Mouse (Mus musculus) neural tube, embryonic 12.5 days (tissue): Measurements from ENCODE around the gene Hes5. TPM values are rescaled to one million over a fixed set of nuclear protein-coding genes. Genes with fewer than 3 reads are reported as not detected.

ENCODE experiments used
- ATAC-seq: fragments of 200-750 bp; cut with Nextera tagmentation; 2 replicates; pipeline ENCODE4 v1.8.0; 2017; ENCODE audit warnings: low read depth, mild to moderate bottlenecking, moderate TSS enrichment, moderate library complexity; ENCODE audit not compliant: low FRiP score
- H3K27ac ChIP-seq: fragments of 300-500 bp; sonication (generic); 2 replicates; pipeline ENCODE4 v1.5.1; 2016
- H3K27me3 ChIP-seq: fragments of 300-500 bp; sonication (generic); replicated peaks from 2 replicates; pipeline ENCODE4 v1.6.1; 2016; ENCODE audit warnings: mild to moderate bottlenecking
- H3K36me3 ChIP-seq: fragments of 300-500 bp; sonication (generic); 2 replicates; pipeline ENCODE4 v1.6.1; 2016; ENCODE audit warnings: mild to moderate bottlenecking
- H3K4me1 ChIP-seq: fragments of 300-500 bp; sonication (generic); 2 replicates; pipeline ENCODE4 v1.6.1; 2016
- H3K4me2 ChIP-seq: fragments of 300-500 bp; sonication (generic); replicated peaks from 2 replicates; pipeline ENCODE4 v1.6.1; 2016; ENCODE audit warnings: mild to moderate bottlenecking
- H3K4me3 ChIP-seq: fragments of 300-500 bp; sonication (generic); 2 replicates; pipeline ENCODE4 v1.5.1; 2016
- H3K9ac ChIP-seq: fragments of 300-500 bp; sonication (generic); 2 replicates; pipeline ENCODE4 v1.6.1; 2016; ENCODE audit warnings: mild to moderate bottlenecking
- H3K9me3 ChIP-seq: fragments of 300-500 bp; sonication (generic); 2 replicates; pipeline ENCODE4 v1.6.1; 2016; ENCODE audit warnings: mild to moderate bottlenecking
- WGBS: fragments of 180-500 bp; shearing (Covaris S2); methylation state at CpG from one replicate; pipeline ENCODE4 v1.1.7; 2016; 5-methylcytosine and 5-hydroxymethylcytosine counted together
- polyA plus RNA-seq: library from polyadenylated mRNA; unstranded; fragments of >200 nt; fragmentation: Nextera tagmentation; extraction: Ambion mirVana; gene quantifications from 2 replicates; pipeline ENCODE4 v1.2.1, GENCODE M21; 2016

Gene Hes5
- polyA plus RNA-seq, 1 experiment from 2014 or later: 396 TPM

DNA sequence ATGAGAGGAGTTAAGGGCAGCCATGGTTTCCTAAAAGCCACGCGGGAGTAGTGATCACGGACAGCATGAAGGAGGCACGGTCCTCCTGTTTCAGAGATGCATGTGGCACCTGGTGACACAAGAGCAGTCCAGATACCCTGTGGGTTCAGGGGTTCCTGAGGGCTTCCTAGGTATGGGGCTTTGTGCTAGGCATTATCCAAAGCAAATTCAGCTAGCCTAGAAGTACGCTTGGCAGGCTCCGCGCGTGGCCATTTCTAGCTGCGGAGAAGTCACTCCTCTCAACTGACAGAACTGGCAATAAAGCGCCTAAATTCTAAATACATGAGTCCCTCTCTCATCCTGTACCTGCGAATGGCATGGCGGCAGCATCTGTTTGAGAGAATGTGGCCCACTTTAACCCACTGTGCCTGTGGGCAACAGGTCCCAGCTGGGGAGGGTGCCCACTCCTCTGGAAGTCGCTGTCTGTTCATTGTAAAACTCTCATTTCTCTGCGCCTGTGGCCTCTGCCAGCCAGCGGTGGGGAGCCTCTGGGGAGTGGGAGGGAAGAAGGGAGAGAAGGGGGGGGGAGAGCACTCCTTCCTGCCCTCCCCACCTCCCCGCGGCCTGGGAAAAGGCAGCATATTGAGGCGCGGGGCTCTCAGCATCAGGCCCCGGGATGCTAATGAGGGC is 568 bp upstream of the Hes5 start:
- peak overlapping the region; percentile 98 for H3K9ac ChIP-seq
- H3K9me3 ChIP-seq: no peaks in the 10 kb centered on the region
- H3K27me3 ChIP-seq: peaks cover 36% of the 10 kb centered on the region
- peaks cover 72% of the 10 kb centered on the region for H3K4me1 ChIP-seq
- H3K4me3 ChIP-seq: peak overlapping the region; percentile 80
- H3K36me3 ChIP-seq: no peaks in the 10 kb centered on the region; the same call in 1 of the 2 replicates
- peak overlapping the region; percentile 95 for H3K27ac ChIP-seq
- WGBS: 13% methylated on average over 20 of the region's 20 CpGs
- H3K4me2 ChIP-seq: peak overlapping the region; percentile 85
- ATAC-seq: peak; percentile 57; the same call in 1 of the 2 replicates

GRCm38 (mm10) chr4:154961226-154961738 is 559 bp downstream of the Hes5 start:
- peaks cover 1% of the 10 kb centered on the region; the same call in 1 of the 2 replicates for H3K36me3 ChIP-seq
- H3K27me3 ChIP-seq: peaks cover 33% of the 10 kb centered on the region
- peak overlapping the region; percentile 95 for H3K27ac ChIP-seq
- WGBS: under 1% methylated on average over 47 of the region's 47 CpGs
- ATAC-seq: no peak
- H3K9me3 ChIP-seq: no peaks in the 10 kb centered on the region
- H3K4me3 ChIP-seq: peak overlapping the region; percentile 80
- peaks cover 83% of the 10 kb centered on the region for H3K4me1 ChIP-seq
- peak overlapping the region; percentile 85 for H3K4me2 ChIP-seq
- H3K9ac ChIP-seq: peak overlapping the region; percentile 98

- WGBS: 4% methylated on average over 13 of the region's 13 CpGs
- peaks cover 5% of the 10 kb centered on the region; the same call in 1 of the 2 replicates for H3K36me3 ChIP-seq
- H3K4me3 ChIP-seq: peak overlapping the region; percentile 80
- H3K9me3 ChIP-seq: no peaks in the 10 kb centered on the region
- peaks cover 83% of the 10 kb centered on the region for H3K4me1 ChIP-seq
- H3K27me3 ChIP-seq: peaks cover 33% of the 10 kb centered on the region
- H3K27ac ChIP-seq: peak overlapping the region; percentile 95
- no peak for ATAC-seq
- H3K9ac ChIP-seq: peak overlapping the region; percentile 98
- peak overlapping the region; percentile 85 for H3K4me2 ChIP-seq
Measured at GRCm38 (mm10) chr4:154961911-154962310, 1.2 kb downstream of the Hes5 start.

DNA sequence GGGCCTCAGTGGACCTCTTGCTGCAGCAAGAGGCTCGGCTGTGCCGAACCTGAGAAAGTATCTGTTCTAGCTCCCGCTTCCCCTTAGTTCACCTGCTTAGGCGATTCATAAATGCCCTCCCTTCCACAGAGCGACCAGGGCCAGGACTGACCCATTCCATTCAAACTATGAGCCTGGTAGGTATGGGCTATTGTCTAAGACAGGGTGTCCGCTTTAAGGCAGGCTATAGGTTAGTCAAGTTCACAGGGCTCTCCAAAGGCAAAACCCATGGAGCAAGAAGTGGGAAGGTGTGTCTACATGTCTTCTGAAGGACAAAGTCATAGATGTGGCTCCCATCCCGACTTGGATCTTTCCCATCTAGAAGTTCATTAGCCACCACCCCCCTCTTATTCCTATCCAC is 2.0 kb downstream of the Hes5 start:
- Histone ChIP-seq H3K4me3 (peak overlapping the region; percentile 80), H3K9me3 (no peaks in the 10 kb centered on the region), H3K27ac (peak overlapping the region; percentile 95), H3K27me3 (peaks cover 30% of the 10 kb centered on the region), H3K36me3 (peaks cover 5% of the 10 kb centered on the region; the same call in 1 of the 2 replicates), H3K9ac (peak overlapping the region; percentile 98), H3K4me1 (peaks cover 76% of the 10 kb centered on the region), H3K4me2 (peak overlapping the region; percentile 85)
- whole genome bisulfite sequencing: 38% methylated on average over 7 of the region's 7 CpGs
- ATAC-seq: no peak

- H3K9me3 ChIP-seq: no peaks in the 10 kb centered on the region
- peak; percentile 12 for ATAC-seq
- H3K4me1 ChIP-seq: peaks cover 69% of the 10 kb centered on the region
- 12% methylated on average over 11 of the region's 11 CpGs for WGBS
- peak overlapping the region; percentile 95; the same call in 1 of the 2 replicates for H3K27ac ChIP-seq
- peak overlapping the region; percentile 85 for H3K4me2 ChIP-seq
- peaks cover 5% of the 10 kb centered on the region; the same call in 1 of the 2 replicates for H3K36me3 ChIP-seq
- peaks cover 30% of the 10 kb centered on the region for H3K27me3 ChIP-seq
- peak overlapping the region; percentile 98 for H3K9ac ChIP-seq
- H3K4me3 ChIP-seq: peak overlapping the region; percentile 80
Measured at GRCm38 (mm10) chr4:154963190-154963836, 2.6 kb downstream of the Hes5 start.

DNA sequence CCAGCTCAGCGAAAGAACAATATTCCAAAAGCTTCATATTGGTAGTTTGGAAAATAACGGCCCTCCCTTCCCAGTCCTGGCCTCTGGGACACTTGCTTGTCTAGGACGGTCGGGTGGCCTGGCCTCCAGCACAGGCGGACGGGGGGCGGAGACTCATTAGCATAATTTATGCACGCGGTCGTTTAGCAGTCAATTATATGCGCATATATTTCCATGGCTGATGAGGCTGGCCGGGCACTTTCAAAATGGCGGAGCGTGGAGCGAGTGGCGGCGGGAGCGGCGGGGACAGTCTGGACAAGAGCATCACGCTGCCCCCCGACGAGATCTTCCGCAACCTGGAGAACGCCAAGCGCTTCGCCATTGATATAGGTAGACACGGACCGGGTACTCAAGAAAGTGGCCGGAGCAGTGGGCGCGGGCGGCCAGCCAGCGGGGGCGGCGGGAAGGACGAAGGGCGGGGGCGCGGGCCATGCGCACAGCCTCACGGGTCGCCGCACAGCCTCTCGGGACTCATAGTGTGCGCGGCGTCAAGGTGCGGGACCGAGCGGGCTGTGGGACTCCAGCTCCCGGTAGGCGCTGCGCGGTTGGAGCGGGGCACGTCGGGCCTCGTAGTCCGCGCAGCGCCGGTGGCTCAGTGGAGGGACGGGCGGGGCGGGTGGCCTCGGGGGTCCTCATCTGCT is 3.3 kb downstream of the Hes5 start, which contains the start of gene Pank4:
Gene Pank4, plus strand, starts transcription at position 223 of the 680 bp plus-strand sequence.
- Histone ChIP-seq H3K9ac (peak within 1 kb of the TSS; percentile 98), H3K4me2 (peak within 1 kb of the TSS; percentile 85), H3K9me3 (no peaks in the 10 kb centered on the region), H3K27ac (peak within 1 kb of the TSS; percentile 95), H3K27me3 (peaks cover 23% of the 10 kb centered on the region; the same call in 1 of the 2 replicates), H3K36me3 (peaks cover 5% of the 10 kb centered on the region; the same call in 1 of the 2 replicates), H3K4me1 (peaks cover 62% of the 10 kb centered on the region), H3K4me3 (peak within 1 kb of the TSS; percentile 80)
- under 1% methylated on average over 63 of the region's 66 CpGs for WGBS
- ATAC-seq: peak; percentile 79

DNA sequence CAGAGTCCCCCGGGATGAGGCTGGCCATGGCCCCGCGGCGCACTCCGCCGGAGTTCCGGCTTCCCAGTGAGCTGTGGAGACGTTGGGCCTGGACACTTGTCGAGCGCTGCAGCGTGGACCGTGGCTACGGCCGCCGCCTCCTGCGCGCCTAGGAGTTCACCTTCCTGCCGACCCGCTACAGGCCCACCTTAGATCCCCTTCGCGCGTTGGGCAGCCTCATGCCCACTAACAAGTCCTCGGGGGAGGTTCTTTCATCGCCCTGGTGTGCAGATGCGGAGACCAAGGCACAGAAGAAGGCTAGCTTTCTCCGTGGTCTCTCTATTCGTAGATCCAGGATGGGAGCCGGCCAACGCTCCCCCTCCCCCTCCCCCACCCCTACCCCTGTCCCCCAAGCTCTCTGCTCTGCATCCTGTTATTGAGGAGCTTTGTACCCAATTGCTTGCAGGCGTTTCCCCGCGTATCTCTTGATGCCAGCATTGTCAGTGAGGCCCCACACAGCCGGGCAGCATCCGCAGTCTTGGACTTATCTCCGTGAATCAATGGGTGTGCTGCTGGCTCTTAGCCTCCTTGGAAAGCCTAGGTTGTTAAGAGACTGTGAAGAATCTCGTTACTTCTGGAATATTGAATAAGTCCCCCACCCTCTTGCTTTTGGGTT is 4.0 kb downstream of the Hes5 start:
- under 1% methylated on average over 36 of the region's 36 CpGs for WGBS
- H3K36me3 ChIP-seq: peaks cover 10% of the 10 kb centered on the region
- no peak for ATAC-seq
- peaks cover 55% of the 10 kb centered on the region for H3K4me1 ChIP-seq
- peak overlapping the region; percentile 80 for H3K4me3 ChIP-seq
- H3K27ac ChIP-seq: peak overlapping the region; percentile 95
- peak overlapping the region; percentile 85 for H3K4me2 ChIP-seq
- 0 out of 2 replicates have a peak, but pooled peaks cover 17% of the 10 kb centered on the region for H3K27me3 ChIP-seq
- peak overlapping the region; percentile 87 for H3K9ac ChIP-seq
- no peaks in the 10 kb centered on the region for H3K9me3 ChIP-seq

DNA sequence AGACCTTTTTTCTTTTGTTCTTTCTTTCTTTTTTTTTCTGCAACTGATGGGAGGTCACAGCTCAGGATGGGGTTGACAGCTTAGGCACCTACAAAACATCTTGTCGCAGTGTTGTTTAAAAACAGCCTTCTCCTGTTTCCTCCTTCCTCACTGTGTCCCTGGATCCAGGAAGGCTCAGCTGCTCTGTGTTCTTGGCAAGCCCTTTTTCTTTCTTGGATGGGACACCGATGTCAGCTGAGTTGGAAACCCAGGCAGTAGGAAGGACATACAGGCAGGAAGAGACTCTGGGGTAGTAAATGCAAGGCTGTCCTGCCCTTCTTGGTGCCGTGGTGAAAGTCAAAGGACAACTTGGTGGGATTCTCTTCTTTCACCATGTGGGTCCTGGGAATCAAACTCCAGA is 5.1 kb downstream of the Hes5 start:
- Histone ChIP-seq H3K9ac (no peak overlapping the region), H3K4me1 (peaks cover 46% of the 10 kb centered on the region), H3K4me3 (0 out of 2 replicates have a peak overlapping the region, but pooled peaks have one; percentile 80), H3K36me3 (peaks cover 21% of the 10 kb centered on the region), H3K27ac (no peak overlapping the region), H3K9me3 (no peaks in the 10 kb centered on the region), H3K27me3 (0 out of 2 replicates have a peak, but pooled peaks cover 6% of the 10 kb centered on the region), H3K4me2 (peak overlapping the region; percentile 85)
- no peak for ATAC-seq
- WGBS: 78% methylated on average over 3 of the region's 3 CpGs

GRCm38 (mm10) chr4:154967173-154967572 is 6.5 kb downstream of the Hes5 start:
- no peaks in the 10 kb centered on the region for H3K27me3 ChIP-seq
- ATAC-seq: no peak
- peaks cover 34% of the 10 kb centered on the region for H3K4me1 ChIP-seq
- H3K4me2 ChIP-seq: no peak overlapping the region
- H3K36me3 ChIP-seq: peaks cover 35% of the 10 kb centered on the region
- WGBS: 55% methylated on average over 5 of the region's 5 CpGs
- H3K27ac ChIP-seq: no peak overlapping the region
- H3K4me3 ChIP-seq: no peak overlapping the region
- no peak overlapping the region for H3K9ac ChIP-seq
- H3K9me3 ChIP-seq: no peaks in the 10 kb centered on the region

DNA sequence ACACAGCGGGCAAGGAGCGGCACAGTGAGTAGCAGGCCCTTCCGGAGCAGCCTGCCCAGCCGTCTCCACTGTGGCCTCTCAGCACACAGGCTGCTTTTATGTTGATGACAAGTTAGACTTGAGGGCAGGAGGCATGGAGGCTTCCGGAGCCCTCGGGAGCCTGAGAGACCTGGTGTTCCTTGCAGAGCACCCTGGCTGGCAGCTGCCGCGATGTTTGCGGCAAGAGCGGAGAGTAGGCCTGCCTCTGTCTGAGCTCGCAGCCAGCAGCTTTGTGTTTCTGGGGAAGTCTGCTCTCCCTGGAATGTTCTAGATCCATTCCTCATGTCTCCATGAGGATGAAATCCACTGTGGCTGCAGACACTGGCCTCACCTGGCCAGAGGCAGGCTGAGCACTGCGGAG is 11.8 kb downstream of the Hes5 start:
- H3K27me3 ChIP-seq: no peaks in the 10 kb centered on the region
- WGBS: 96% methylated on average over 12 of the region's 12 CpGs
- H3K4me1 ChIP-seq: no peaks in the 10 kb centered on the region
- H3K4me3 ChIP-seq: no peak overlapping the region
- no peak for ATAC-seq
- H3K4me2 ChIP-seq: no peak overlapping the region
- peaks cover 83% of the 10 kb centered on the region for H3K36me3 ChIP-seq
- H3K27ac ChIP-seq: no peak overlapping the region
- no peaks in the 10 kb centered on the region for H3K9me3 ChIP-seq
- H3K9ac ChIP-seq: no peak overlapping the region

DNA sequence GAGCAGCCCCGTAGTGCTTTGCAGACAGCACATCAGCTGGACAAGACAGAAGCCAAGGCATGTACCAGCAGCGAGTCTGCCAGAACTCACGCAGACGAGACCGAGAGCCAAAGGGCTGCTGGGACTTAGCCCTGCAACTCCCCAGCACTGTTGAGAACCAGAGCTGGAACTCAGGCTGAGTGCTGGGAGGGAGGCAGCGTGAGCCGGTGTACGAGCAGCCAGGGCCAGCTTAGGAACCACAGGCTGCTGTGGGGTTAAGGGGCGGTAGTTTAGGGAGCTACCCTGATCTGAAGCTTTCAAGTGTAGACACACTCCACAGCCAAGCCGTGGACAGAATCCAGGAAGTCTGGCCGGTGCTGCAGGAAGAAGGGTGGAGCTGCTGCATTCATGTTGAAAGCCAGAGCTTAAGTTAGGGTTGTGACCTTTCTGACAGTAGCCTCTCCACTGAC is 13.5 kb downstream of the Hes5 start:
- peaks cover 100% of the 10 kb centered on the region for H3K36me3 ChIP-seq
- no peak for ATAC-seq
- no peaks in the 10 kb centered on the region for H3K9me3 ChIP-seq
- no peaks in the 10 kb centered on the region for H3K4me1 ChIP-seq
- H3K27me3 ChIP-seq: no peaks in the 10 kb centered on the region
- no peak overlapping the region for H3K9ac ChIP-seq
- no peak overlapping the region for H3K4me3 ChIP-seq
- no peak overlapping the region for H3K27ac ChIP-seq
- WGBS: 96% methylated on average over 11 of the region's 11 CpGs
- H3K4me2 ChIP-seq: no peak overlapping the region
